Mouse (Mus musculus) liver, embryonic 15.5 days (tissue): ENCODE results near the gene Crebzf. TPM values are rescaled to one million over a fixed set of nuclear protein-coding genes. Genes with fewer than 3 reads are reported as not detected.

Experiments used
- ATAC-seq: fragments of 200-750 bp; cut with Nextera tagmentation; 2 replicates; pipeline ENCODE4 v1.8.0; 2017; ENCODE audit warnings: moderate number of reproducible peaks, mild to moderate bottlenecking, moderate library complexity; ENCODE audit not compliant: insufficient read depth
- H3K27ac ChIP-seq: fragments of 300-500 bp; sonication (generic); replicated peaks from 2 replicates; pipeline ENCODE4 v1.5.1; 2015; ENCODE audit warnings: mild to moderate bottlenecking, inconsistent platforms
- H3K27me3 ChIP-seq: fragments of 300-500 bp; sonication (generic); 2 replicates; pipeline ENCODE4 v1.6.1; 2015; ENCODE audit warnings: mild to moderate bottlenecking, inconsistent platforms
- H3K36me3 ChIP-seq: fragments of 300-500 bp; sonication (generic); replicated peaks from 2 replicates; pipeline ENCODE4 v1.6.1; 2015; ENCODE audit warnings: moderate library complexity, mild to moderate bottlenecking, inconsistent platforms
- H3K4me1 ChIP-seq: fragments of 300-500 bp; sonication (generic); replicated peaks from 2 replicates; pipeline ENCODE4 v1.6.1; 2015; ENCODE audit warnings: inconsistent platforms
- H3K4me2 ChIP-seq: fragments of 300-500 bp; sonication (generic); 2 replicates; pipeline ENCODE4 v1.6.1; 2015; ENCODE audit warnings: moderate library complexity, mild to moderate bottlenecking, inconsistent platforms
- H3K4me3 ChIP-seq: fragments of 300-500 bp; sonication (generic); replicated peaks from 2 replicates; pipeline ENCODE4 v1.5.1; 2015; ENCODE audit warnings: mild to moderate bottlenecking, inconsistent platforms
- H3K9ac ChIP-seq: fragments of 300-500 bp; sonication (generic); 2 replicates; pipeline ENCODE4 v1.6.1; 2015; ENCODE audit warnings: moderate library complexity, mild to moderate bottlenecking, inconsistent platforms
- H3K9me3 ChIP-seq: fragments of 300-500 bp; sonication (generic); replicated peaks from 2 replicates; pipeline ENCODE4 v1.6.1; 2016; ENCODE audit warnings: inconsistent platforms
- whole genome bisulfite sequencing: fragments of 180-500 bp; shearing (Covaris S2); methylation state at CpG from one replicate; pipeline ENCODE4 v1.1.7; 2015; ENCODE audit warnings: mixed read lengths; ENCODE audit not compliant: insufficient replicate concordance; 5-methylcytosine and 5-hydroxymethylcytosine counted together
- polyA plus RNA-seq: library from polyadenylated mRNA; unstranded; fragments of >200 nt; fragmentation: Nextera tagmentation; extraction: Ambion mirVana; gene quantifications from 2 replicates; pipeline ENCODE4 v1.2.1, GENCODE M21; 2015

The Crebzf gene
- polyA plus RNA-seq, 1 experiment from 2014 or later, result 12.3 TPM

DNA sequence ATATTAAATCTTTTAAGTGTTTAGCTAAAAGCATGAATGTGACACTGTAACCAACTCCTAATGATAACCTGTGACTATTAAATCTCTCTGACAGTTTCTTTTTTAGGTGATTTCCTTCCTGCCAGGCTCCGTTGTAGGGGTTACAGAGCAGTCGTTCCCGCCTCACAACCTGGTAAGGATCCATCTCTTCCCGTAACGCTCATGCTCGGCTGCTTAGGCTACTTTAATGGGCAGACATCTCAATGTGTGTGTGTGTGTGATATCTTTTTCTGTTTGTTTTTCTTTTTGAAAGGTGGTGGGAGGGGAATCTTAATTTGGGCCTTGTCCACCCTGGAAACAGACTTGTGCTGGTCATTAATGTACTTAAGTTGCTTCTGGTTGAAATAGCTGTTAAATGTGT, 1.7 kb downstream of the Crebzf start:
- H3K27me3 ChIP-seq, result no peaks in the 10 kb centered on the region
- WGBS, result 1% methylated on average over 6 of the region's 6 CpGs
- no peak for ATAC-seq
- peak overlapping the region; percentile 96 for H3K27ac ChIP-seq
- H3K4me3 ChIP-seq, result peak overlapping the region; percentile 99
- no peaks in the 10 kb centered on the region for H3K9me3 ChIP-seq
- H3K36me3 ChIP-seq, result peaks cover 9% of the 10 kb centered on the region
- peak overlapping the region; percentile 84 for H3K4me2 ChIP-seq
- peak overlapping the region; percentile 99 for H3K9ac ChIP-seq
- H3K4me1 ChIP-seq, result peaks cover 8% of the 10 kb centered on the region

DNA sequence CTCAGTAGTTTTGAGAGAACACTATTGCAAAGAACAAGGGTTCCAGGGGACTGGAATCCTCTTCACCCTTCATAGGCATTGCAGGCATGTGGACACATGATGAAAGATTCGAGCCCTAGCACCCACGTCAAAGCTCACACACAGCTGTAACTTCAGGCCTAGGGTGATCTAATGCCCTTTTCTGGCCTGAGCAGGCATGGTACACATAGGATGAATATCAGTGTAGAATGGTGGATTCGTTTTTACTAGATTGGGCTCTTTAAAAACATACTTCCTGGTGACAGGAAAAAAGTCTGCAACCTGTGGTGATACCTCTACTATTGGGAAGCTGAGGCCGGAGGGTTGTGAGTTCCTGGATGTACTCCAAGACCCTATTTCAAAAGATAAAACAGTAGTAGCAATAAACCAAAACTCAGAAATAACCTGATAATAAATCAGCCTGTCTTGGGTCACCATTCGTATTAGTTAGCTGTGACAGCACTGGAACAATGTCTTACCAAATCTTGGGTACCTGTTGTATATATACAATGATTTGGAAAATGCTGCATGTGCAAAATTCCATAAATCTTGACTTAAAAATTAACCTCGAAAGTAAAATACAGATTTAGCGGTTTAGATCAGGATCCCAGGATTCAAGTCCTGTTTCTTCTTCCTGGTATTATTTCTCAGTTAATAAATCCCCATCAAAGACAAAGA, 13.8 kb downstream of the Crebzf start:
- Histone ChIP-seq H3K4me2 (peak overlapping the region; percentile 92), H3K36me3 (peaks cover 23% of the 10 kb centered on the region), H3K9me3 (no peaks in the 10 kb centered on the region), H3K27me3 (no peaks in the 10 kb centered on the region), H3K9ac (peak overlapping the region; percentile 76), H3K27ac (peak overlapping the region; percentile 22; the same call in 1 of the 2 replicates), H3K4me1 (peaks cover 30% of the 10 kb centered on the region), H3K4me3 (peak overlapping the region; percentile 81)
- WGBS, result 16% methylated on average over 7 of the region's 7 CpGs
- ATAC-seq, result no peak

DNA sequence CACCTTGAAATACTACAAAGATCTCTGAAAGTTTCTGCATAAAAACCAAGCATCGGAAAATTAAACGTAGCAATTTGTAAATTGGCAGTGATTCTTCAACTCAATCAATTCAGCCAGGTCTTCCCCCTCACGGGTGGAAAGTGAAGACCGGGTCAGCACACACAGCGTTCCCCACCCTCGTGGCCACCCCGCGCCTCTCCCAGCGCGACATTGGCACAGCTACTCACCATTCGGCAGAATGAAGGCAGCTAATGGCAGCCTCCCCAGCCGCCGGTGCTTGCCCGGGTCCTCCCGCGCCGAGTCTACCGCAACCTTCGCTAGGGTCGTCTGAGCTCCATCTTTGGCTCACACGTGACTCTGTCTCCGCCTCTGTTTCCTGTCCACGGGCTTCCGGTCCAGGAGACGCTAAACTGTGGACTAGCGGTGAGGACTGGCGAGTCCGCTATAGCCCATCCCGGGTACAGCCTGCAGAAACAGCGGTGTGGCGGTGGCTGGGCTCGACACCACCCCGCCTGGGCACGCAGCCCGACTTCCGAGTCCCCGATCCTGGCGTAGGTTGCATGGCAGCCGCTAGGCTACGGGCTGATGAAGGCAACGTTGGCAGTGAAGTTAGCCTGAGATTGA, 14.4 kb downstream of the Crebzf start, which contains the start of gene Tmem126a:
Gene Tmem126a (minus strand): TSS at position 385 of the 624 bp plus-strand sequence.
- H3K4me1 ChIP-seq, result peaks cover 30% of the 10 kb centered on the region
- H3K36me3 ChIP-seq, result peaks cover 21% of the 10 kb centered on the region
- H3K27me3 ChIP-seq, result no peaks in the 10 kb centered on the region
- H3K27ac ChIP-seq, result peak within 1 kb of the TSS; percentile 81
- H3K4me2 ChIP-seq, result peak within 1 kb of the TSS; percentile 92
- H3K4me3 ChIP-seq, result peak within 1 kb of the TSS; percentile 81
- no peaks in the 10 kb centered on the region for H3K9me3 ChIP-seq
- WGBS, result under 1% methylated on average over 41 of the region's 41 CpGs
- ATAC-seq, result peak; percentile 92
- H3K9ac ChIP-seq, result peak within 1 kb of the TSS; percentile 76

DNA sequence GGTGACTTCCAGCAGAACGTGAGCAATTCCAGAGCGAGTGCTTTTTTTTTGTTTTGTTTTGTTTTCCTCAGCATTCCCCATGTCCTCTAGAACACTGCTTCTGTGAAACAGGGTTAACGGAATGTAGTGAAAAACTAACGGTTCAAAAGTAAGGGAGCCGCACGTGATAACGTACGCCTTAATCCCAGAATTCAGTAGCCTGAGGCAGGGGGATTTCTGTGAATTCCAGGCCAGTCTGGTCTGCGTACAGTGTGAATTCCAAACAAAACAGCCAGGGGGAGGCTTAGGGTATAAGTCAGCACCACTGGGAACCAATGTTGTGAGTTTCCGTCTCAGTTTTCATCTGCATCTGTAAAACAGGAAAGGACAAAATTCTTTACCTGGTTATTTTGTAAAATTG, 15.0 kb downstream of the Crebzf start:
- Histone ChIP-seq H3K4me1 (peaks cover 30% of the 10 kb centered on the region), H3K4me2 (peak overlapping the region; percentile 92), H3K36me3 (peaks cover 16% of the 10 kb centered on the region), H3K9me3 (no peaks in the 10 kb centered on the region), H3K4me3 (peak overlapping the region; percentile 81), H3K27me3 (no peaks in the 10 kb centered on the region), H3K27ac (peak overlapping the region; percentile 81), H3K9ac (peak overlapping the region; percentile 76)
- ATAC-seq, result peak; percentile 35
- WGBS, result 5% methylated on average over 10 of the region's 10 CpGs

DNA sequence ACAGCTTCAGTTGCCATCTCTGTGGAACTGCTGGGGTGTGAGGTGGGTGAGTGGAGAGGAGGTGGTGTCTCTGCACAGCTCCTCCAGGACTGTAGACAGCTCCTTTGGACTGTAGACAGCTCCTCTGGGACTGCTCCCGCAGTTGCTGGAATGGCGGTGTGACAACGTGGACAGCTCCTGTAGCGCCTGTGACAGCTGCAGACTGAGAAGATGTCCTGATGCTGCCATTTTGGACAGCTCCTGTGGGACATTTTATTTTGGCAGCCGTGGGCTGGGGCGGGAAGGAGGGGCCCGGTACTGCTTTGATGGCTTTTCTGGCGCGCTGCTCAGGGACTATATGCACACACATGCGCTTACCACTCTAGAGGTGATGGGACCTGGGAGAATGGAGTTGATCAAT, 17.8 kb downstream of the Crebzf start:
- Histone ChIP-seq H3K4me2 (peak overlapping the region; percentile 41; the same call in 1 of the 2 replicates), H3K36me3 (no peaks in the 10 kb centered on the region), H3K4me1 (peaks cover 30% of the 10 kb centered on the region), H3K27ac (no peak overlapping the region), H3K9ac (no peak overlapping the region), H3K9me3 (no peaks in the 10 kb centered on the region), H3K4me3 (no peak overlapping the region), H3K27me3 (no peaks in the 10 kb centered on the region)
- WGBS, result 60% methylated on average over 10 of the region's 10 CpGs
- no peak for ATAC-seq

DNA sequence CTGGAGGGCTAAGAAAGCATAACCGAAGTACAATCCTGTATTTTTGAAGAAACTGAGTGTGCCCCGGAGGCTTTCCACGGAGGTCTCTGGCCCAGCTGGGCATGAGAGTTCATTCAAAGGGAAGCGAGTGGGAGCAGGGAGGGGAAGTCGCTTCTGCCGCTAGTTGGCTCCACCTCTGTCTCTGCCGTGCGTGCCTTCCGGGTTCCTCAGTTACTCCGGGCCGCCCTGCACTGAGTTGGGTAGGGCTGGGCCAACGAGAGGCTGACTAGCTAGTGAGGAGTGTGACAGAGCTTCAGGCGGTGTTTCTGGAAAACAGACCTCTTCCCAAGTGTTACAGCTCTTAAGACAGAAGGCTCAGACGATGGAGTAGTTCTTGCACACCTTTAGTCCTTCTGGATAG, 18.4 kb downstream of the Crebzf start:
- Histone ChIP-seq H3K4me2 (peak overlapping the region; percentile 41), H3K4me1 (peaks cover 26% of the 10 kb centered on the region), H3K36me3 (no peaks in the 10 kb centered on the region), H3K9ac (no peak overlapping the region), H3K4me3 (no peak overlapping the region), H3K9me3 (no peaks in the 10 kb centered on the region), H3K27me3 (no peaks in the 10 kb centered on the region), H3K27ac (no peak overlapping the region)
- WGBS, result 10% methylated on average over 14 of the region's 14 CpGs
- no peak for ATAC-seq

DNA sequence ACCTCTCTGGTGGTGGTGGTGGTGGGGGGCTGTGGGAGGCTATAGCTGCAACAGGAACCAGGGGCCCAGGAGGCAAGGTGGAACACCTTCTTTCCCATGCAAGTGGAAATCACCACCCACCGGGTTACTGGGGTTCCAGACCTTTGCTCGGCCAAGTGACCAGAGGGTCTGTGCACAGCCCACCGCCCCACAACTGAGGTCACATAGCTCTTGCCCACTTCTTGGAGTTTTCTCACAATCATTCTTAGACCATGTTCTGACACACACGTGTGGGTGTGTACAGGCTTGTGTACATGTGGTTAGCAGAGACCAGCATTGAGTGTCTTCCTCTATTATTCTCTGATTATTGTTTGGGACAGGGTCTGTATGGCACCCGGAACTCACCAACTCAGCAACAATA, 18.9 kb downstream of the Crebzf start:
- Histone ChIP-seq H3K9ac (no peak overlapping the region), H3K27me3 (no peaks in the 10 kb centered on the region), H3K9me3 (no peaks in the 10 kb centered on the region), H3K27ac (no peak overlapping the region), H3K36me3 (no peaks in the 10 kb centered on the region), H3K4me3 (no peak overlapping the region), H3K4me2 (no peak overlapping the region; the same call in 1 of the 2 replicates), H3K4me1 (peaks cover 21% of the 10 kb centered on the region)
- 73% methylated on average over 5 of the region's 5 CpGs for WGBS
- no peak for ATAC-seq

DNA sequence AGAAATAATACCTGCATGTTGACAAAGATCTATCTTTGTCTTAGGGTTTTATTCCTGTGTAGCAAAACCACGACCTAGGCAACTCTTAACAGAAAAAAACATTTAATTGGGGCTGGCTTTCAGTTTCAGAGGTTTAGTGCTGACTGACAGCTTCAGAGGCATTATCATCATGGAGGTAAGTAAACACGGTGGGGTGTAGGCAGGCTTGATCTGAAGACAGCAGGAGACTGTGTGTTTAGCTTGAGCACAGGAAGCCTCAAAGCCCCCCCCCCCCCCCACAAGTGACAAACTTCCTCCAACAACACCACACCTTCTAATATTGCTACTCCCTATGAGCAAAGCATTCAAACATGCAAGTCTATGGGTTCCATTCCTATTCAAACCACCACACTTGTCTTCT, 31.0 kb downstream of the Crebzf start:
- H3K4me2 ChIP-seq, result no peak overlapping the region
- no peaks in the 10 kb centered on the region for H3K9me3 ChIP-seq
- no peak overlapping the region for H3K27ac ChIP-seq
- H3K4me1 ChIP-seq, result peaks cover 20% of the 10 kb centered on the region
- peaks cover 16% of the 10 kb centered on the region for H3K27me3 ChIP-seq
- no peak overlapping the region for H3K4me3 ChIP-seq
- 0 out of 2 replicates have a peak, but pooled peaks cover 11% of the 10 kb centered on the region for H3K36me3 ChIP-seq
- H3K9ac ChIP-seq, result no peak overlapping the region
- no peak for ATAC-seq
- 28% methylated on average over 2 of the region's 2 CpGs for WGBS

DNA sequence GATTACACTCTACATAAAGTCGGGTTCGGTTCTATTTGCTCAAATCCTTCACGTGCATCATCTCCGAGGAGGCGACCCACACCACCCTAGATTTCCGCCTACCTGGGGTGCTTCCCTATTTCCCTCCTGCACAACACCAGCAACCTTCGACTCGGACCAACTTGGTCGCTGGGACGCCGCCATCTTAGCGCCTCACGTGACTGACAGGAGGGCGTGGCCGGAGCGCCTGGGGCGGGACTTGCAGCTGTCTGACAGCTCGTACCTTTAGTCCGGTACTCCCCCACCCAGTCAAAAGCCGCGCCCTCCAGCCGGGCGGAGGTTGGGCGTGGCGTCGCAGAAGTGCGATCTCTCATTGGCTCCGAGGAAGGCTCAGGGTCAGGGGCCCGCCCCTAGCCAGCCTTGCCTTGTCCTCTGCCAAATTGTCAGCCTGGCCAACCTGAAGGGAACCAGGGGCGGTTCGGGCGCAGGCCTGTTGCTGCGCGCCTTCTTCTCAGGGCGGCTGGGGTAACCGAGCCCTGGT, 33.3 kb downstream of the Crebzf start, which contains the start of gene Tmem126b:
Gene Tmem126b (minus strand): TSS at position 209 of the 520 bp plus-strand sequence.
- Histone ChIP-seq H3K4me2 (peak within 1 kb of the TSS; percentile 99), H3K27me3 (peaks cover 19% of the 10 kb centered on the region)
- peak; percentile 100 for ATAC-seq

DNA sequence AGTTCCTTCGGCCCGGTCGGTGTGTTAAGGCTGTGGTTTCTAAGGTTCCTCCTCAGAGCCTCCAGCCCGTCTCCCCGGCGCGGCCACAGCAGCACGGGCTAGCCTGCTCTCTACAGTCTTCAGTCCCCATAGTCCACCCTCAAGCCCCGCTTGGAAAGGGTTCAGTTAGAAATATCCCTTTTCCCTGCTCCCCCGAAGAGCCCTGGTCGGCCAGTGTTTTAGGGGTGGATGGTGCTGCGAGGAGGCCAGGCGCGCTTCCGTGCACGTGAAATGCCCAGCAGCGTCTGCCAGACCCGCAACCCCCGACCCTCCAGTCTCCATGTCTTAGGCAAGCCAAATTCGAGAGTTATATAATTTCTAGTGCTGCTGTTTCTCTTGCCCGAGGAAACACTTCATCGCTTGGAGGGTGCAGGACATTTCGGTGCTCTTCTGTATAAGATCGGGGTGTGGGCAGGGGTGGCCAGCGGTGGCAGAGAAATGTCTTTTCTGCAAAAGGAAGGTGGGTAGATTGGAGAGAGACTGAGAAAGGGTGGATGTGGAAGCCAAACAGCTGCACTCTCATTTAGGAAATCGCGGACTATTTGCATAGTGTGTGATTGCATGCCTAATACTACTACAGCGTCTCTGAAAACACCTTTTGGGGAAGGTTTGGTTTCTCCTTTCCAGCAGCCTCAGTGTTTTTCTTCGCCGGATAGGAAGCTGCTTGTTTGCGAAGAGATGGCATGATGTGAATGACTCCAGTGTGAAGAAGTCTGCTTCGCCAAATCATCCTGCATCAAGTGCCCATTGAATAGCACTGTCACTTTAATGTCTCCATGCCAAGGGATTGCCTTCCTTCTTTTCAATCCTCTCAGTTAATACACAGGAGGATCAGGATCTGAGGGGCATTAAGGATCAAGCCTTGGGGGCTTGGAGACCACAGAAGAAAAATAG, 34.0 kb downstream of the Crebzf start, which contains the start of gene Dlg2:
Gene Dlg2 (plus strand): TSS at position 360 of the 933 bp plus-strand sequence.
- peak within 1 kb of the TSS; percentile 58 for H3K27ac ChIP-seq
- H3K4me1 ChIP-seq, result peaks cover 20% of the 10 kb centered on the region
- peak within 1 kb of the TSS; percentile 74 for H3K4me3 ChIP-seq
- H3K9ac ChIP-seq, result peak within 1 kb of the TSS; percentile 77
- ATAC-seq, result no peak
- WGBS, result under 1% methylated on average over 32 of the region's 32 CpGs
- peak within 1 kb of the TSS; percentile 99 for H3K4me2 ChIP-seq
- H3K36me3 ChIP-seq, result no peaks in the 10 kb centered on the region
- no peaks in the 10 kb centered on the region for H3K9me3 ChIP-seq
- H3K27me3 ChIP-seq, result peaks cover 19% of the 10 kb centered on the region

More for the DNA sequence above, 33.3 kb downstream of the Crebzf start, which contains the start of gene Tmem126b:
- peaks cover 20% of the 10 kb centered on the region for H3K4me1 ChIP-seq
- peak within 1 kb of the TSS; percentile 74 for H3K4me3 ChIP-seq
- WGBS, result 2% methylated on average over 36 of the region's 36 CpGs
- peak within 1 kb of the TSS; percentile 58 for H3K27ac ChIP-seq
- H3K9ac ChIP-seq, result peak within 1 kb of the TSS; percentile 77
- H3K9me3 ChIP-seq, result no peaks in the 10 kb centered on the region
- H3K36me3 ChIP-seq, result no peaks in the 10 kb centered on the region
